Comparison of ENCODE assay signal across 21 mouse cellular contexts in genomic region chr6:53891109-53891508, GRCm38 (mm10).
"Had no signal": no experiment of that assay in that cellular context is flagged by ENCODE, and none has a peak within 500 bp of the region (broad histone marks: within the 10 kb centered on the region; RNA-seq: fewer than 3 reads in every experiment).

No protein-coding gene starts in this region.

- H3K27ac ChIP-seq: heart, embryonic 10.5 days; hindbrain, embryonic 13.5 days; hindbrain, embryonic 15.5 days; hindbrain, postnatal 0 days; limb, embryonic 12.5 days; limb, embryonic 15.5 days; liver, embryonic 12.5 days; liver, embryonic 14.5 days had no signal

- H3K9ac ChIP-seq: forebrain, postnatal 0 days; heart, embryonic 12.5 days; hindbrain, embryonic 13.5 days; hindbrain, embryonic 15.5 days; limb, embryonic 12.5 days; limb, embryonic 15.5 days; liver, embryonic 12.5 days; liver, embryonic 14.5 days had no signal

- H3K4me3 ChIP-seq: heart, embryonic 10.5 days; heart, embryonic 12.5 days; hindbrain, embryonic 13.5 days; hindbrain, embryonic 15.5 days; limb, embryonic 12.5 days; limb, embryonic 15.5 days; liver, embryonic 12.5 days had no signal

- H3K36me3 ChIP-seq: heart, embryonic 10.5 days; heart, embryonic 12.5 days; hindbrain, embryonic 13.5 days; hindbrain, embryonic 15.5 days; limb, embryonic 12.5 days; limb, embryonic 15.5 days; liver, embryonic 12.5 days had no signal

- H3K4me1 ChIP-seq: heart, embryonic 10.5 days; heart, embryonic 12.5 days; hindbrain, embryonic 13.5 days; hindbrain, embryonic 15.5 days had no signal

- DNase-seq: forebrain, postnatal 0 days; gastrocnemius, postnatal 14 days; gastrocnemius, postnatal 36 days; heart, adult 18-20 months; heart, postnatal 10 days; kidney, adult 11 months; kidney, adult 8-10 months; kidney, postnatal 14 days; layer of hippocampus, adult 9-11 months; layer of hippocampus, postnatal 36 days; left cerebral cortex, postnatal 4 days had no signal

- H3K27me3 ChIP-seq: heart, embryonic 12.5 days; hindbrain, embryonic 13.5 days; hindbrain, embryonic 15.5 days; limb, embryonic 12.5 days; limb, embryonic 15.5 days; liver, embryonic 12.5 days had no signal

- H3K4me2 ChIP-seq: heart, embryonic 12.5 days; hindbrain, embryonic 13.5 days; hindbrain, embryonic 15.5 days; limb, embryonic 12.5 days; limb, embryonic 15.5 days; liver, embryonic 12.5 days had no signal

- ATAC-seq: forebrain, postnatal 0 days; hindbrain, postnatal 0 days; intestine, embryonic 16.5 days; liver, embryonic 12.5 days had no signal

- H3K9me3 ChIP-seq: heart, embryonic 10.5 days; heart, embryonic 12.5 days; hindbrain, embryonic 13.5 days; hindbrain, embryonic 15.5 days; limb, embryonic 12.5 days; limb, embryonic 15.5 days; liver, embryonic 12.5 days had no signal
